Mouse (Mus musculus) thymus, postnatal 10 days (tissue): Measurements from ENCODE around the gene Olfr1126.
"Not testable (repeated sequence)": the region's sequence is repeated elsewhere in the genome, so short reads cannot be mapped to it uniquely, and the experiment has no call there.

Source experiments
- DNase-seq, 2 experiments: peaks; one replicate each; pipeline ENCODE4 v3.0.0; 2021; ENCODE audit warnings: low spot score in 2 of 2

The Olfr1126 gene

GRCm38 (mm10) chr2:87453662-87454061 is at the start of gene Olfr1126:
Olfr1126 (plus strand) TSS chr2:87453962.
- DNase-seq, result no peak

- no peak for DNase-seq
Observed at GRCm38 (mm10) chr2:87416335-87416734, 37.4 kb upstream of the Olfr1126 start, which contains the start of gene Olfr1123. Olfr1123 (plus strand) TSS chr2:87416635.

- DNase-seq, result no peak
Observed at GRCm38 (mm10) chr2:87429975-87430374, 23.8 kb upstream of the Olfr1126 start, which contains the start of gene Olfr1124. Olfr1124 (plus strand) TSS chr2:87430275.

GRCm38 (mm10) chr2:87437731-87438130 is 16.0 kb upstream of the Olfr1126 start:
- no peak for DNase-seq

GRCm38 (mm10) chr2:87461769-87462168 is 8.0 kb downstream of the Olfr1126 start:
- no peak for DNase-seq

- DNase-seq, result no peak
Observed at GRCm38 (mm10) chr2:87480207-87480606, 26.4 kb downstream of the Olfr1126 start.

- DNase-seq, result no peak
Observed at GRCm38 (mm10) chr2:87481158-87481557, 27.4 kb downstream of the Olfr1126 start.

- DNase-seq, result no peak
Observed at GRCm38 (mm10) chr2:87482276-87482675, 28.5 kb downstream of the Olfr1126 start.

GRCm38 (mm10) chr2:87496993-87497392 is 43.2 kb downstream of the Olfr1126 start, which contains the start of gene Pramel7:
Pramel7 (minus strand) TSS chr2:87497093.
- not testable (repeated sequence) for DNase-seq

- DNase-seq, result no peak
Observed at GRCm38 (mm10) chr2:87506265-87506664, 52.5 kb downstream of the Olfr1126 start, which contains the start of gene Pramel6. Pramel6 (plus strand) TSS chr2:87506565.
